16 mouse cellular contexts compared by ENCODE assay signal in genomic region chr13:107484630-107484998, GRCm38 (mm10).
DNase-seq lines count a peak whose midpoint lies in the region; ATAC-seq and TF ChIP-seq lines count a peak whose summit lies in the region.
"Had no signal": no experiment of that assay in that cellular context is flagged by ENCODE, and none has a peak within 500 bp of the region (broad histone marks: within the 10 kb centered on the region; RNA-seq: fewer than 3 reads in every experiment).

No protein-coding gene starts in this region.

- 30% methylated on average over 6 of the region's 6 CpGs for WGBS in midbrain, embryonic 10.5 days
- WGBS in midbrain, postnatal 0 days, result 28% methylated on average over 6 of the region's 6 CpGs
- 39% methylated on average over 6 of the region's 6 CpGs for WGBS in embryonic facial prominence, embryonic 15.5 days
- WGBS in limb, embryonic 11.5 days, result 36% methylated on average over 6 of the region's 6 CpGs
- WGBS in neural tube, embryonic 14.5 days, result 28% methylated on average over 6 of the region's 6 CpGs

- no peak overlapping the region for H3K9ac ChIP-seq in midbrain, postnatal 0 days (replicated peaks; ENCODE audit: low read length, poor library complexity, severe bottlenecking)
- no peak overlapping the region for H3K9ac ChIP-seq in embryonic facial prominence, embryonic 15.5 days
- H3K9ac ChIP-seq in limb, embryonic 11.5 days (ENCODE audit: low read length), result no peak overlapping the region
- no peak overlapping the region for H3K9ac ChIP-seq in neural tube, embryonic 14.5 days (replicated peaks; ENCODE audit: low read depth, low read length)
- H3K9ac ChIP-seq: heart, embryonic 15.5 days; liver, embryonic 14.5 days had no signal

- peak overlapping the region; percentile 49; the same call in 1 of the 2 replicates for H3K27ac ChIP-seq in midbrain, embryonic 10.5 days (replicated peaks)
- H3K27ac ChIP-seq in midbrain, postnatal 0 days (ENCODE audit: low read depth, low read length), result no peak overlapping the region
- H3K27ac ChIP-seq in embryonic facial prominence, embryonic 15.5 days (replicated peaks), result no peak overlapping the region
- H3K27ac ChIP-seq in limb, embryonic 11.5 days (replicated peaks; ENCODE audit: low read depth, low read length), result no peak overlapping the region; the same call in 1 of the 2 replicates
- no peak overlapping the region for H3K27ac ChIP-seq in neural tube, embryonic 14.5 days (ENCODE audit: low read depth, low read length)
- H3K27ac ChIP-seq: heart, embryonic 15.5 days; liver, embryonic 14.5 days; stomach, postnatal 0 days had no signal

- H3K4me2 ChIP-seq in midbrain, postnatal 0 days (ENCODE audit: low read depth, low read length, poor library complexity, severe bottlenecking), result no peak overlapping the region
- H3K4me2 ChIP-seq in embryonic facial prominence, embryonic 15.5 days (replicated peaks), result no peak overlapping the region
- H3K4me2 ChIP-seq in limb, embryonic 11.5 days (ENCODE audit: low read depth, severe bottlenecking), result no peak overlapping the region
- H3K4me2 ChIP-seq in neural tube, embryonic 14.5 days (ENCODE audit: low read depth, low read length), result no peak overlapping the region
- H3K4me2 ChIP-seq: heart, embryonic 15.5 days had no signal

- H3K27me3 ChIP-seq in midbrain, embryonic 10.5 days (ENCODE audit: low read depth, poor library complexity, severe bottlenecking), result peaks cover 4% of the 10 kb centered on the region; the same call in 1 of the 2 replicates
- H3K27me3 ChIP-seq in midbrain, postnatal 0 days (ENCODE audit: insufficient read depth, low read length), result no peaks in the 10 kb centered on the region
- H3K27me3 ChIP-seq in embryonic facial prominence, embryonic 15.5 days, result no peaks in the 10 kb centered on the region
- H3K27me3 ChIP-seq in limb, embryonic 11.5 days (ENCODE audit: control insufficient read depth, insufficient read depth, low read length), result no peaks in the 10 kb centered on the region
- H3K27me3 ChIP-seq in neural tube, embryonic 14.5 days (ENCODE audit: control insufficient read depth, insufficient read depth, low read length), result no peaks in the 10 kb centered on the region
- H3K27me3 ChIP-seq: heart, embryonic 15.5 days had no signal

- no peaks in the 10 kb centered on the region for H3K9me3 ChIP-seq in midbrain, embryonic 10.5 days (replicated peaks)
- H3K9me3 ChIP-seq in midbrain, postnatal 0 days (ENCODE audit: low read length), result no peaks in the 10 kb centered on the region
- no peaks in the 10 kb centered on the region for H3K9me3 ChIP-seq in embryonic facial prominence, embryonic 15.5 days (replicated peaks)
- H3K9me3 ChIP-seq in limb, embryonic 11.5 days (ENCODE audit: control insufficient read depth, low read length), result no peaks in the 10 kb centered on the region
- H3K9me3 ChIP-seq in neural tube, embryonic 14.5 days (ENCODE audit: control insufficient read depth, low read length), result no peaks in the 10 kb centered on the region
- H3K9me3 ChIP-seq: heart, embryonic 15.5 days had no signal

- DNase-seq in midbrain, embryonic 10.5 days (ENCODE audit: low spot score), result no peak
- DNase-seq in midbrain, postnatal 0 days (ENCODE audit: low spot score), result no peak
- peak; percentile 25 for DNase-seq in limb, embryonic 11.5 days (ENCODE audit: low spot score)
- no peak for DNase-seq in cerebellum, adult 9-10 months
- no peak for DNase-seq in layer of hippocampus, adult 18-20 months (ENCODE audit: low spot score in 2 of 2)
- DNase-seq: cerebellum, adult 2 months; layer of hippocampus, postnatal 36 days; left cerebral cortex, postnatal 4 days; lung, postnatal 10 days; thymus, postnatal 25 days had no signal

- no peak for TF ChIP-seq CTCF in midbrain, postnatal 0 days (IDR thresholded peaks at IDR 0.05)

- H3K36me3 ChIP-seq in midbrain, embryonic 10.5 days, result no peaks in the 10 kb centered on the region
- H3K36me3 ChIP-seq in midbrain, postnatal 0 days (ENCODE audit: insufficient read depth, low read length), result no peaks in the 10 kb centered on the region
- H3K36me3 ChIP-seq in embryonic facial prominence, embryonic 15.5 days, result no peaks in the 10 kb centered on the region
- no peaks in the 10 kb centered on the region for H3K36me3 ChIP-seq in limb, embryonic 11.5 days (ENCODE audit: control insufficient read depth, insufficient read depth, low read length)
- no peaks in the 10 kb centered on the region for H3K36me3 ChIP-seq in neural tube, embryonic 14.5 days (ENCODE audit: control insufficient read depth, insufficient read depth, low read length)
- H3K36me3 ChIP-seq: heart, embryonic 15.5 days had no signal

- no peak overlapping the region for H3K4me3 ChIP-seq in midbrain, embryonic 10.5 days
- no peak overlapping the region for H3K4me3 ChIP-seq in midbrain, postnatal 0 days (ENCODE audit: low read depth, low read length)
- no peak overlapping the region for H3K4me3 ChIP-seq in embryonic facial prominence, embryonic 15.5 days (replicated peaks)
- no peak overlapping the region for H3K4me3 ChIP-seq in limb, embryonic 11.5 days (ENCODE audit: low read depth, low read length)
- H3K4me3 ChIP-seq in neural tube, embryonic 14.5 days (ENCODE audit: low read depth, low read length), result no peak overlapping the region
- H3K4me3 ChIP-seq: heart, embryonic 15.5 days had no signal

- peaks cover 24% of the 10 kb centered on the region for H3K4me1 ChIP-seq in midbrain, embryonic 10.5 days
- H3K4me1 ChIP-seq in midbrain, postnatal 0 days (ENCODE audit: insufficient read depth, low read length), result peaks cover 8% of the 10 kb centered on the region; the same call in 1 of the 2 replicates
- peaks cover 21% of the 10 kb centered on the region for H3K4me1 ChIP-seq in embryonic facial prominence, embryonic 15.5 days
- H3K4me1 ChIP-seq in limb, embryonic 11.5 days (ENCODE audit: control insufficient read depth, insufficient read depth, low read length), result peaks cover 17% of the 10 kb centered on the region
- peaks cover 6% of the 10 kb centered on the region; the same call in 1 of the 2 replicates for H3K4me1 ChIP-seq in neural tube, embryonic 14.5 days (ENCODE audit: control insufficient read depth, insufficient read depth, low read length)

- ATAC-seq in midbrain, postnatal 0 days (ENCODE audit: low FRiP score), result no peak
- ATAC-seq in embryonic facial prominence, embryonic 15.5 days (ENCODE audit: insufficient number of reproducible peaks, low FRiP score, low TSS enrichment, low read depth), result peak; percentile 43; the same call in 1 of the 2 replicates
- no peak for ATAC-seq in limb, embryonic 11.5 days (ENCODE audit: insufficient number of reproducible peaks, low FRiP score, low TSS enrichment, low read depth)
- peak; percentile 26; the same call in 1 of the 2 replicates for ATAC-seq in neural tube, embryonic 14.5 days (ENCODE audit: low read depth)
- no peak for ATAC-seq in monocyte, adult 5-6 weeks (replicated peaks; ENCODE audit: insufficient number of reproducible peaks, low FRiP score, low TSS enrichment, poor library complexity, severe bottlenecking)

Comparison
In these comparisons a context has a peak if more than half of its experiments do, and no peak if none do; other contexts are left out.
1. ATAC-seq: peak in embryonic facial prominence, embryonic 15.5 days (single experiment) and neural tube, embryonic 14.5 days (single experiment); none in midbrain, postnatal 0 days (single experiment), limb, embryonic 11.5 days (single experiment) and monocyte, adult 5-6 weeks (single experiment).